Mouse (Mus musculus) gastrocnemius, postnatal 14 days (tissue): ENCODE data around the gene Ldlr. TPM values are rescaled to one million over a fixed set of nuclear protein-coding genes. Genes with fewer than 3 reads are reported as not detected.

Experiments
- DNase-seq: peaks from one replicate; pipeline ENCODE4 v3.0.0; 2021; ENCODE audit warnings: mixed read lengths
- intact Hi-C: fragments of 180-260 bp; cut with DNase I; formaldehyde crosslinking; loops from one replicate; pipeline ENCODE4 v1.15.1; 2025; ENCODE audit warnings: low total_unique reads
- total RNA-seq, 2 experiments: library from RNA; stranded (reverse); gene quantifications; 2 replicates each; pipeline ENCODE4 v1.2.3; 2021

Ldlr gene
- total RNA-seq, 2 experiments from 2014 or later, result 4.5 to 9.5 TPM

DNA sequence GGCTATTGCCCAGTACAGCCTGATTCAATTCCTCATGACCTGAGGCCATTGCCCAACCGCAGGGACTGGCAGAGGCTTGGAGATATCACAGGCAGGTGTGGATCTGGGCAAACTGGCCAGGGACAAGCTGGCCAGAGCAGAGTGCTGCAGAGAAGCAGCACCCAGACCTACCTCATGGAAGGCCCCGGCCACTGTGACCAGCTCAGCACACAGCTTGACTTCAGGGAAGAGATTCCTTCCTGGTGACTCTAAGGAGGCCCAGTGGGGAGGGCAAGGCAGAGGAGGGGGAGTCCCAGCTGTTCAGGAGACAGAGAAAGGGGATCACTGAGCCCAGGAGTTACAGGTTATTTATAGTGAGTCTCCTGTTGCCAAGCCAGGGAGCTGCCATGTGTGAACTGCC, 2.2 kb upstream of the Ldlr start:
- no peak for DNase-seq

DNA sequence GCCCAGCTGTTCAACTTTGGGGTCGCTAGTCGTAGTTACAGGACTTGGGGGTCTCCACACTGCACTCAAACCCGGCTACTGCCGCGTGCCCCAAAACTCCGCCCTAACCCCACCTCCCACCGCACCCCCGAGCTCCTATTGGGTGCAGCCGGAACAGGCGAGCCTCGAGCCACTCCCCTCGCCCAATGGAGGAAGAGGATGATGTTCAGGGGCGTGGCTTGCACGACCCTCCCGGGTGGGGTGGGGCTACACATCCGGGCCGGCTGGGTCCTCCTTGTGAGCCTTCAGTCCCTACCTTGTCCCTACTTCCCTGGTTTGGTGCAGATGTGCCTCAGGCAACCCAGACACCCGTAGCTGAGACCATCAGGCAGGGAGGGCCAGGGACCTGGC, 859 bp downstream of the Ldlr start:
- intact Hi-C loops, result no loop called here

More for the DNA sequence above, 2.2 kb upstream of the Ldlr start:
- intact Hi-C loops, result no loop called here

DNA sequence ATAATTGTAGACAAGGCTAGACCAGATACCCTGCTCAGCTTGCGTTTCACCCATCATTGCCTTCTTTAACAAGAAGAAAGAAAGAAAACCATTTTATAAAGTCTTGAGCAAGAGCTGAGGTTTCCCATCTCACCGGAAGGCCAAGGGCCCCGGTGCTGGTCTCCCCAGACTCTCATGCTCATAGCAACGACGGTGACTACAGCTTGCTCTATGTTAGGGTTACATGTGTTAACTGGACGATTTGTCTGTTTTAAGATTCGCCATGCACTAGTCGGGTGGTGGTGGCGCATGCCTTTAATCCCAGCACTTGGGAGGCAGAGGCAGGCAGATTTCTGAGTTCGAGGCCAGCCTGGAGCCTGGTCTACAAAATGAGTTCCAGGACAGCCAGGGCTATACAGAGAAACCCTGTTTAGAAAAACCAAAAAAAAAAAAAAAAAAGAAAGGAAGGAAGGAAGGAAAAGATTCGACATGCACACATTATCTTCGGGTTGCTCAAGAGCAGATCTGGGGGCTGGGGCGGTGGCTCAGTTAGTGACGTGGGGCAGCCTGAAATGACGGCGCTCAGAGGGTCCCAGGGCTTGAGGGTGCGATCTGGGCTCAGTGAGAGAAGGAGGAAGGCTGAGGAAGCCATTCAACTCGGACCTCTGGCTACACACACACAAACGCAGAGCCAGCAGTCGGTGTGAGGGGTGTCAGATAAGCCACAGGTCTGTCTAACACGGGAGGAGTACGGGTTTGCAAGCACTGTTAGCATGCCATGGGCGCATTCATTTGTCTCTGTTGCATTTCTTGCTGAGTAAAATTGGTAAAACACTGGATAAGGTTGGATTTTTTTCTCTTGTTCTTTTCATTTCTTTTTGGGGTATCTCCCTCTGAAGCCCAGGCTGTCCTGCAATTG, 2.2 kb downstream of the Ldlr start:
- no peak for DNase-seq
- intact Hi-C loops, result no loop called here

More for the DNA sequence above, 859 bp downstream of the Ldlr start:
- DNase-seq, result peak; percentile 94

DNA sequence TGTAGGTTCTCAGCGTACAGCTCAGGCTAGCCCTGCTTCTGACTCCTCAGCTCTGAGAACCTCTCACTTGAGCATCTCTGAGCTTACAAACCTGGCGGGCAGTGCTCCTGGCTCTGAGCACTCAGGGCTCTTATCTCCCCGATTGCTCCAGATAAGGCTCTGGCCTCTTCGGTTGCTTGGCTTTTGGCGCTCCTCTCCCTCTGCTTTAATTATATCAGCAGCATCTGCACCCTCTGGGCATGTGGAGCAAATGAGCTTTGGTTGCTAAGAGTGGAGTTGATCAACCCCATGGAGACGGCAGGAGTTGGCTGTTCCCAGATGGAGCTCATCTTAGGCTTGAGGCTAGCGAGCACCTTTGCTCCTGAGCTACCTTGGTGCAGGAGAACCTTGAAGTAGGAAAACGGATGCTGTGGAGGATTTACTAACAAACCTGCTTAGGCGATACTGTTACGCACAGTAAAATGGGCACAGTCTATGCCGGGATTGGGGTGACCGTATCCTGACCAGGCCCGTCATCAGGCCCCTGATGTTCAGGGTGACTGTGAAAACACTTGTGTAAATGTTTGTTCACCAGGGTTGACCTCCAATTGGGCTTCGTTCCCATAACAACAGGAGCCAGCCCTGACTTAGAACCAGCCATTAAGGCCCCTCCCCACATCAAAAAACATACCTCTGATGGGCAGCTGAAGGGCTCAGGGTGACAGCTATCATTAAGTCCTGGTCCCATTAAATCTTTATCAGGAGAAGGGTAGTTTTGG, 3.1 kb downstream of the Ldlr start:
- no peak for DNase-seq
- intact Hi-C loops, result no loop called here

DNA sequence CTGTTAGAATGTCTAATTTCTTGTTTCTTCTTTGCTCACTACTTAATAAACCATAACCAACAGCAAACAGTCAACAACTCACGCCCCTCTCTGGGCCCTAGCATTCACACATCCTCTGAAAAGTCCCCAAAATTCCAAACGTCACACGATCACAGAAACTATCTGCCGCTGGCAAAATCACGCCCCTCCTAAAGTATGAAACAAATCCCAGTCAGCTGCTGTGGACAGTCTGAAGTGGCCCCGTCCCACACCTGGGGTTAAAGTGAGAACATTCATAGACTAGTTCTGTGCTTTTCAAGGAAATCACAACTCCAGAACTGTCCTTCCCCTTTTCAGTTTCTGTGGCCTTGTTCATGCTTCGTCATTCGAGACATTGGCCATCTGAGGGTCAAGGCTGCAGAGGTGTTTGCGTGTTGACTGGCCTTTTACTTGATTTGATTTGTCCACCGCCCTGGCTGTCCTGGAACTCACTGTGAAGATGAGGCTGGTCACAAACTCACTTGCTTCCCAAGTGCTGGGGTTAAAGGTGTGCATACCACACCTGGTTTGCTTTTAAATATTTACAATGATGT, 5.1 kb downstream of the Ldlr start:
- DNase-seq, result no peak
- intact Hi-C loops, result no loop called here

- DNase-seq, result no peak
- intact Hi-C loops, result no loop called here
Observed at GRCm38 (mm10) chr9:21729264-21729663, 6.0 kb downstream of the Ldlr start.

- DNase-seq, result no peak
- intact Hi-C loops, result no loop called here
Observed at GRCm38 (mm10) chr9:21732288-21732687, 9.0 kb downstream of the Ldlr start.

DNA sequence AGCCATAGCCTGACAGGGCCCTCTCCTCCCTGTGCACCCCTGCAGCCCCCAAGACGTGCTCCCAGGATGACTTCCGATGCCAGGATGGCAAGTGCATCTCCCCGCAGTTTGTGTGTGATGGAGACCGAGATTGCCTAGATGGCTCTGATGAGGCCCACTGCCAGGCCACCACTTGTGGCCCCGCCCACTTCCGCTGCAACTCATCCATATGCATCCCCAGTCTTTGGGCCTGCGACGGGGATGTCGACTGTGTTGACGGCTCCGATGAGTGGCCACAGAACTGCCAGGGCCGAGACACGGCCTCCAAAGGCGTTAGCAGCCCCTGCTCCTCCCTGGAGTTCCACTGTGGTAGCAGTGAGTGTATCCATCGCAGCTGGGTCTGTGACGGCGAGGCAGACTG, 10.2 kb downstream of the Ldlr start:
- DNase-seq, result no peak
- intact Hi-C loops, result no loop called here

GRCm38 (mm10) chr9:21733989-21734388, 10.7 kb downstream of the Ldlr start:
- intact Hi-C loops, result no loop called here
- no peak for DNase-seq

GRCm38 (mm10) chr9:21735126-21735525, 11.8 kb downstream of the Ldlr start:
- no peak for DNase-seq

DNA sequence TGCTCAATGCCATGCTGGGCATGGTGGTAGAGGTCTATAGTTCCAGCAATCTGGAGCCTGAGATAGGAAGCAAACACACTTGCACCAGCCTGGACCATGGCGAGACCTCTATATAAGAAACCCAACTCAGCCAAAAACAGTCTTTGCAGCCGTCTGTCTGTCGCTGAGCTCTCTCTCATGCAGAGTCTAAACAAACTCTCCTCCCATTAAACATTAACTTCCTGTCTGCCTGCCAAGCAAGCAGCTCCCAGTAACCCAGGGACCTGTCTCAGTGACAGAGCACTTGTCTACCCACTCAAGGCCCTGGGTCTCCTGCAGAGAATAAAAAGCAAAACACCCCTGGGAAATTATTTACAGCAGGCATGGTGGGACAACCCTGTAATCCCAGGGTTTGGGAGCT, 13.3 kb downstream of the Ldlr start:
- intact Hi-C loops, result no loop called here
- no peak for DNase-seq

More at GRCm38 (mm10) chr9:21735126-21735525, 11.8 kb downstream of the Ldlr start:
- intact Hi-C loops, result no loop called here

- DNase-seq, result no peak
- intact Hi-C loops, result no loop called here
Observed at GRCm38 (mm10) chr9:21737188-21737587, 13.9 kb downstream of the Ldlr start.

GRCm38 (mm10) chr9:21738776-21739175, 15.5 kb downstream of the Ldlr start:
- DNase-seq, result no peak
- intact Hi-C loops, result no loop called here

DNA sequence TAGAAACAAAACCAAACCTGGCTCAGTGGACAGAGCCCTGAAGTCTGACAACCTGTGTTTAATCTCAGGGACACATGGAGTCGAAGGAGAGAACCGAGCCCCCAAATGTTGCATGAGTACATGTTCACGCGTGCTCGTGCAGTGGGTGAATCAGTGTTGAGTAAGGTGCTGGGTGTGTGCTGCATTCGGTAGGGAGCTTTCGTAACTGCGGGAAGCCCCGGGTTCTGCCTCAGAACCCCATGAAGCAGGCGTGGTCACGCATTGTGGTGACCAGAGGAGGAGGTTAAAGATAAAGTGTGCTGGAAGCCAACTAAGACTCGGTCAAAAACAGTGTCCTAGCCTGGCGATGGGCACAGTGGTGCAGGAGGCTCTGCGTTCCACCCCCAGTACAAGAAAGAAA, 17.1 kb downstream of the Ldlr start:
- DNase-seq, result no peak
- intact Hi-C loops, result loop anchor here (10.0 kb wide), 1 partner anchor 134 kb away; no protein-coding TSS in a partner anchor

- intact Hi-C loops, result loop anchor here (10.0 kb wide), 1 partner anchor 133 kb away; no protein-coding TSS in a partner anchor
- DNase-seq, result no peak
Observed at GRCm38 (mm10) chr9:21741514-21741913, 18.2 kb downstream of the Ldlr start.

DNA sequence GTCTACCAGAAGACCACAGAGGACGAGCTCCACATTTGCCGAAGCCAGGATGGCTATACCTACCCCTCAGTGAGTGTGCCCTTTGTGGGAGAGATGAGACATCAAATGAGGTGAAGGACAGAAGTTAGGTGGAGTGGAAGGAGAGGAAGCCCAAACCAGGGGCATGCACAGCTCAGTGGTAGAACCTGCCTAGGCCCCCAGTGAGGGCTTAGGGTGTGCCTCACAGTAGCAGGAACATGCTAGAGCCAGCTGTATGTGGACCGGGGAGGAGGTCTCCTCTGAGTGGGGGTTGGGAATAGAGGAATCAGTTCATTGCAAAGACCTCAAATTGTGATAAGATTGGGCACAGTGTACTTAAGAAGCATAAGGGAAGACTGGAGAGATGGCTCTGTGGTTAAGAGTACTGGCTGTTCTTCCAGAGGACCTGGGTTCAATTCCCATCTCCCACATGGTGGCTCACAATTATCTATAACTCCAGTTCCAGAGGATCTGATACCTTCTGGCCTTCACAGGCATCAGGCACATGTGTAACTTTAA, 24.0 kb downstream of the Ldlr start:
- DNase-seq, result no peak
- intact Hi-C loops, result loop anchor here (5.0 to 10.0 kb wide), 2 partner anchors 55 to 127 kb away; no protein-coding TSS in a partner anchor

GRCm38 (mm10) chr9:21748033-21748432, 24.8 kb downstream of the Ldlr start:
- intact Hi-C loops, result loop anchor here (5.0 to 10.0 kb wide), 2 partner anchors 54 to 127 kb away; no protein-coding TSS in a partner anchor
- no peak for DNase-seq

- DNase-seq, result no peak
- intact Hi-C loops, result loop anchor here (5.0 to 10.0 kb wide), 2 partner anchors 54 to 126 kb away; no protein-coding TSS in a partner anchor
Observed at GRCm38 (mm10) chr9:21748491-21748890, 25.2 kb downstream of the Ldlr start.

GRCm38 (mm10) chr9:21749382-21750118, 26.3 kb downstream of the Ldlr start:
- DNase-seq, result no peak
- intact Hi-C loops, result loop anchor here (5.0 to 10.0 kb wide), 2 partner anchors 53 to 125 kb away; no protein-coding TSS in a partner anchor
